Mouse (Mus musculus): ENCODE measurements around the gene Sp3. TPM values are rescaled to one million over a fixed set of nuclear protein-coding genes. Genes with fewer than 3 reads are reported as not detected.

The Sp3 gene
- polyA plus RNA-seq, 1 experiment from 2014 or later: 39.4 TPM

GRCm38 (mm10) chr2:72985516-72985915 is 5.3 kb upstream of the Sp3 start:
- Histone ChIP-seq H3K4me1 (peaks cover 6% of the 10 kb centered on the region), H3K4me2 (no peak overlapping the region), H3K9ac (no peak overlapping the region), H3K36me3 (replicated peaks) (no peaks in the 10 kb centered on the region), H3K27me3 (replicated peaks) (no peaks in the 10 kb centered on the region), H3K27ac (no peak overlapping the region), H3K4me3 (no peak overlapping the region), H3K9me3 (peaks cover 8% of the 10 kb centered on the region; the same call in 1 of the 2 replicates)
- 12% methylated on average over 1 of the region's 1 CpGs for WGBS
- no peak for ATAC-seq (replicated peaks)

DNA sequence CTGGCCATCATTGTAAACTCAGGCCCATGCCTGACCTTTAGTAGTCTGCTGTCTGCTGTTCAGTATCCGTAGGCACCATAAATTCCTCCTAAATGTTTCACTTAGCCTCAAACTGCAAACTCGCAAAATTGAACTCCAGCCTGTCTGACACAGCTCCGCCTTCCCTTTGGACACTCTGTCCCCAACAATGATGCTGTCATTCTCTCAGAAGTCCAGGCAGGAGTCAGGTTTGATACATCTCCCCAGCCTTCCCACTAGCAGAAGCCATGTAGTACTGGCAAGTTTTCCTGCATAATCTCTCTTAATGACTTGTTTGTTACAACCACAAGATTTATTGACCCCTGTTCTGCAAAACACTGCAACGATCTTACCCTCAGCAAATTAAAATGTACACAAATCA is 4.6 kb upstream of the Sp3 start:
- no peaks in the 10 kb centered on the region for H3K36me3 ChIP-seq (replicated peaks)
- no peak overlapping the region for H3K4me3 ChIP-seq
- H3K9me3 ChIP-seq: peaks cover 8% of the 10 kb centered on the region; the same call in 1 of the 2 replicates
- no peak for ATAC-seq (replicated peaks)
- H3K27me3 ChIP-seq (replicated peaks): no peaks in the 10 kb centered on the region
- WGBS: 73% methylated on average over 4 of the region's 4 CpGs
- H3K9ac ChIP-seq: no peak overlapping the region
- no peak overlapping the region for H3K27ac ChIP-seq
- peaks cover 6% of the 10 kb centered on the region for H3K4me1 ChIP-seq
- H3K4me2 ChIP-seq: no peak overlapping the region

DNA sequence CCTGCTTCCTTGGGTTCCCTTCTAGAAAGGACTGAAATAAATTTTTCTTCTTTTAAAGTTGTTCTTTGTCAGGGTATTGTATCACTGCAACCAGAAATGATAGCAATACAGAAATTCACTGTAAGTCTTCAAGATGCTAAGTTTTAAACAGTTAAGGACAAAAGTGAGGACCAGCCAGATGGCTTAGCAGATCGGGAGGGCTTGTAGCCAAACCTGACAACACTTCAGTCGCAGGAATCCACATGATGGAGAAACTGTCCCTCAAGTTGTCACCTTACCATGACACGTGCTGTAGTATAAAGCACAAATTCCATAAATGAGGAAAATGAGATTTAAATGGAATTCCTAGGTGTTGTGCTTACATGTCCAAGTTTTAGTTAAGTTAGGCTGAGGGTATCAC is 3.0 kb upstream of the Sp3 start:
- H3K9ac ChIP-seq: no peak overlapping the region
- H3K36me3 ChIP-seq (replicated peaks): no peaks in the 10 kb centered on the region
- H3K27me3 ChIP-seq (replicated peaks): no peaks in the 10 kb centered on the region
- H3K4me2 ChIP-seq: no peak overlapping the region
- no peak for ATAC-seq (replicated peaks)
- H3K27ac ChIP-seq: no peak overlapping the region
- H3K9me3 ChIP-seq: no peaks in the 10 kb centered on the region
- H3K4me3 ChIP-seq: no peak overlapping the region
- 93% methylated on average over 3 of the region's 3 CpGs for WGBS
- H3K4me1 ChIP-seq: peaks cover 6% of the 10 kb centered on the region

DNA sequence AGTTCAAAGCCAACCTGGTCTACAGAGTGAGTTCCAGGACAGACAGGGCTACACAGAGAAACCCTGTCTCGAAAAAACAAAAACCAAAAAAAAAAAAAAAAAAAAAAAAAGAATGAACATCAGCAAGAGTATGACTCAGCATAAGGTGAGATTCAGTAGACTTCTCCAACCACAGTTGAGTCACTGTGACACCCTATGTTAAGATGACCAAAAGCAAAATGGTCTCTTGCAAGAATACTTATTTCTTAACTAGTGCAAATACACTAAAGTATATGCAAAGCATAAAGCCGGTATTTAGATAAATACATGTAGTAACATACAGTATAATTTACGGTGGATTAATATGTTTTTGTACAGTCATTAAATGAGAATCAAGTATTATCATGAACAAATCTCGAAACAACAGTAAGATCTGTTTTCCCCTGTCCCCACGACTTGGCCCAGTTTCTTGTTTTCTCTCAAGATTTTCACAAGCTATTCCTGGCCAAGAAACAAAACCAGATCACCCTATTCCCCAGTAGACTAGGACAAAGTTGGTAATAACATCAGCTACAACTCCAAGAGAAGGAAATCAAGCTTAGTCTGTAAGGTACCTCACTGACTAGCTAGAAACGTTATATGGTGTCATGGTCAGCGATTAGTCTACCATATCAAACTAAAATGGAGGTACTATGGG is 2.0 kb upstream of the Sp3 start:
- H3K4me1 ChIP-seq: peaks cover 12% of the 10 kb centered on the region
- ATAC-seq (replicated peaks): no peak
- 92% methylated on average over 7 of the region's 7 CpGs for WGBS
- H3K4me3 ChIP-seq: no peak overlapping the region
- no peak overlapping the region for H3K4me2 ChIP-seq
- H3K9ac ChIP-seq: no peak overlapping the region
- no peaks in the 10 kb centered on the region for H3K36me3 ChIP-seq (replicated peaks)
- H3K9me3 ChIP-seq: no peaks in the 10 kb centered on the region
- H3K27me3 ChIP-seq (replicated peaks): no peaks in the 10 kb centered on the region
- H3K27ac ChIP-seq: no peak overlapping the region

- no peaks in the 10 kb centered on the region for H3K9me3 ChIP-seq
- H3K36me3 ChIP-seq (replicated peaks): no peaks in the 10 kb centered on the region
- 0 out of 2 replicates have a peak overlapping the region, but pooled peaks have one; percentile 100 for H3K9ac ChIP-seq
- ATAC-seq (replicated peaks): no peak
- peak overlapping the region; percentile 96 for H3K4me3 ChIP-seq
- peaks cover 17% of the 10 kb centered on the region for H3K4me1 ChIP-seq
- peak overlapping the region; percentile 100 for H3K27ac ChIP-seq
- 70% methylated on average over 9 of the region's 9 CpGs for WGBS
- H3K27me3 ChIP-seq (replicated peaks): no peaks in the 10 kb centered on the region
- peak overlapping the region; percentile 58 for H3K4me2 ChIP-seq
These were observed 1.3 kb upstream of the Sp3 start for GRCm38 (mm10) chr2:72981441-72982109.

DNA sequence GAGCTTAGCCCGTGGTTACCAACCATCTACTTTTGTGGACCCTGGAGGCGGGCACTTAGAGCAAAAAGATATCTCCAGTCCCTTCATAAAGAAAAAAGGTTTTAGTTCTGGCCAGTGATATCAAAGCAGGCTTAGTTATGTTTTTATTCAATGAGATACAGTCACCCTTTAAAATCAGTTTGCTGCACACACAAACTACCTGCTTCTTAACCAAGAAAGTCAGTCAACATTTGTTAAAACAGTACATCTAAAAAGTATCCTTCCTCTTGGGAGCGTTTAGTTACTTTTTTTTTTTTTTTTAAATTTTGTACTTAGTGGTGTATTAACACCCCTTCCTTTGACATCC is 802 bp upstream of the Sp3 start:
- H3K27me3 ChIP-seq (replicated peaks): no peaks in the 10 kb centered on the region
- ATAC-seq (replicated peaks): no peak

DNA sequence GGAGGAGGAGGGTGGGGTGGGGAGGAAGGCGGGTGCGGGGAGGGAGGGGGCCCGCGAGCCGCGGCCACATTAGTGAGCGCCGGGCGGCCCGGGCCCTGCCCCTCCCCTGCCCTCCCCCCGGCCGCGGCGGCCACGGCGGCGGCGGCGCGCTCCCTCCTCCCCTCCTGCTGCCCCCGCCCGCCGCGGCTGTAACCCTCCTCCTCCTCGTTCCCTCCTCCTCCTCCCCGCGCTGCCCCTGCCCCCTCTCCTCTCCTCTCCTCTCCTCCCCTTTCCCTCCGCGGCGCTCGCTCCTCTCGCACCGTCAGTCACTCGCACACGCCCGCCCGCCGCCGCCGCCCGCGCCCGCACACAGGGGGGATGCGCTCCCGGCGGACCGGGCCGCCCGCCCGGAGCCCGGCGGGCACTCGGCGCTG is 581 bp downstream of the Sp3 start:
- H3K9me3 ChIP-seq: no peaks in the 10 kb centered on the region
- peaks cover 28% of the 10 kb centered on the region for H3K4me1 ChIP-seq
- no peaks in the 10 kb centered on the region for H3K36me3 ChIP-seq (replicated peaks)
- peak; percentile 70 for ATAC-seq (replicated peaks)
- peak overlapping the region; percentile 100 for H3K9ac ChIP-seq
- H3K4me2 ChIP-seq: peak overlapping the region; percentile 54
- peak overlapping the region; percentile 96 for H3K4me3 ChIP-seq
- no peaks in the 10 kb centered on the region for H3K27me3 ChIP-seq (replicated peaks)
- H3K27ac ChIP-seq: peak overlapping the region; percentile 100
- WGBS: under 1% methylated on average over 24 of the region's 54 CpGs

More for the DNA sequence above, 802 bp upstream of the Sp3 start:
- H3K27ac ChIP-seq: peak overlapping the region; percentile 100
- no peaks in the 10 kb centered on the region for H3K36me3 ChIP-seq (replicated peaks)
- H3K9me3 ChIP-seq: no peaks in the 10 kb centered on the region
- 8% methylated on average over 3 of the region's 3 CpGs for WGBS
- H3K4me2 ChIP-seq: peak overlapping the region; percentile 58
- peak overlapping the region; percentile 96 for H3K4me3 ChIP-seq
- peaks cover 20% of the 10 kb centered on the region for H3K4me1 ChIP-seq
- H3K9ac ChIP-seq: peak overlapping the region; percentile 100

DNA sequence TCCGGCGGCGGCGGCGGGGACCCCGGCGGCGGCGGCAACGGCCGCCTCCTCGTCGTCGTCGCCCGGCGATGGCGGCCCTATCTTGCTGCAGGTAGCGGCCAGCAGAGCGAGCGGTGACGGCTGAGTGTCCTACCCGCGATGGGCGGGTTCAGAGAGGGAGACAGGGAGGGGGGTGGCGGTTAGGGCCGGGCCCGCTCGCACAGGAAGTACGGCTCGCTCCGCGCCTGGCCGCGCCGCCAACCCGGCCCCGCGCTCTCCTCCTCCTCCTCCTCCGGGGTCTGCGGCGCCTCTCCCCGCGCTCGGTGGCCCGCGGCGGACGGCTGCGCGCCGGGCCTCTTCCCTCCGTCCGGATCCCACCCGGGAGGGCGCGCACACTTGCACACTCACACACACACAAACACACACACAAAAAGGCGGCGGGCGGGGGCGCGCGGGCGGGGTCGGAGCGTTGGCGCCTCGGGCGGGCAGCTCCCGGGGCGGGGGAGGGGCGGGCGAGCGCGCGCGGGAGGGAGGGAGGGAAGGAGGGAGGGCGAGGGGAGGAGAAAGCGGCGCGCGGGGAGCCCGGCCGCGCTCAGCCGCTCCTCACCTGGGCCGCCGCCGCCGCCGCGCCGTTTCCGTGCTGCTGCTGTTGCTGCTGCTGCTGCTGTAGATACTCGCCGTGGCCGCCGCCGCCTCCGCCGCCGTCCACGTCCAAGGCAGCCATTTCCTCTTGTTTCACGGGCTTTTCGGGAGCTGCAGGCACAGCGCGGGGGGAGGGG is 1.2 kb downstream of the Sp3 start:
- Histone ChIP-seq H3K9ac (peak overlapping the region; percentile 100), H3K27me3 (replicated peaks) (no peaks in the 10 kb centered on the region), H3K27ac (peak overlapping the region; percentile 100), H3K4me3 (peak overlapping the region; percentile 96), H3K4me1 (peaks cover 28% of the 10 kb centered on the region), H3K9me3 (no peaks in the 10 kb centered on the region), H3K4me2 (peak overlapping the region; percentile 54), H3K36me3 (replicated peaks) (no peaks in the 10 kb centered on the region)
- ATAC-seq (replicated peaks): peak; percentile 77
- WGBS: under 1% methylated on average over 45 of the region's 107 CpGs

- H3K36me3 ChIP-seq (replicated peaks): no peaks in the 10 kb centered on the region
- peak overlapping the region; percentile 54 for H3K4me2 ChIP-seq
- peak overlapping the region; percentile 96 for H3K4me3 ChIP-seq
- peak; percentile 16 for ATAC-seq (replicated peaks)
- H3K4me1 ChIP-seq: peaks cover 30% of the 10 kb centered on the region
- H3K27ac ChIP-seq: peak overlapping the region; percentile 100
- WGBS: under 1% methylated on average over 38 of the region's 38 CpGs
- no peaks in the 10 kb centered on the region for H3K9me3 ChIP-seq
- no peaks in the 10 kb centered on the region for H3K27me3 ChIP-seq (replicated peaks)
- peak overlapping the region; percentile 100 for H3K9ac ChIP-seq
These were observed 1.8 kb downstream of the Sp3 start for GRCm38 (mm10) chr2:72978473-72978872.

DNA sequence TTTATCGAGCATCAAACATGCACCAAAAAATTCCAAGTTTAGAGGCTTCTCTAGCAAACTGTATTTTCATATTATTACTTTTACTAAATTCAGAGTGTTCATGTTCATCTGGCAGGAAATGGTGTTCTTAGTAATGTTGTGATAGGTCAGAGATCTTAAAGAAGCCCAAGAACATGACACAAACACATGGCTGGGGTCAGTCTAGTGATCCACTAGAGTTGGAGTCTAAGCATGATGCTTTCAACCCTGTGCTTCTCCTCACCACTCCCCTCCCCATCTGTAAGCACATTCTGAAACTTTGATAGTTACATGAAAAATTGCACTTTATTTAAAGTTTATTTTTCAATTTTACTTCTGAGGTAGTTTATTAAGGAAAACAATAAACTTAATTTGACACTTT is 3.0 kb downstream of the Sp3 start:
- Histone ChIP-seq H3K4me3 (peak overlapping the region; percentile 18; the same call in 1 of the 2 replicates), H3K27me3 (replicated peaks) (no peaks in the 10 kb centered on the region), H3K4me2 (peak overlapping the region; percentile 29), H3K4me1 (peaks cover 30% of the 10 kb centered on the region), H3K9me3 (no peaks in the 10 kb centered on the region), H3K9ac (no peak overlapping the region), H3K36me3 (replicated peaks) (no peaks in the 10 kb centered on the region), H3K27ac (no peak overlapping the region)
- no peak for ATAC-seq (replicated peaks)
- WGBS: 77% methylated on average over 1 of the region's 1 CpGs

GRCm38 (mm10) chr2:72976036-72976435 is 4.2 kb downstream of the Sp3 start:
- H3K4me2 ChIP-seq: no peak overlapping the region; the same call in 1 of the 2 replicates

DNA sequence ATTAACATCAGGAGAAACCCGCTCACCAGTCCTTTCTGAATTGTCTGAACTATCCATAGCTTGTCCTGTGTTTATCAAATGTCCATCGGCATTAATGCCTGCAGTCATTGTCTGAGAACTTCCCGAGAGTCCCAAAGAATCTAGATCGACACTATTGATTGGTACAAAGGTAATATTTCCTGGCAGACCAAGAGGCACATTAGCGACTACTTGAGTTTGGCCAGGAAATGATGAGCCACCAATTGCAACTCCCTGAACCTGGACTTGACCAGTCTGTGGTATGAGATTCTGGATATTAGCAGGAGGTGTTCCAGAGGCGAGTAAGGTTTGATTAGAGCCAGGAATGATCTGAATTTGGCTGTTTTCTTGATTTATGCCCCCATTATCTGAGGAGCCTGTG is 9.4 kb downstream of the Sp3 start:
- 93% methylated on average over 6 of the region's 6 CpGs for WGBS

More at GRCm38 (mm10) chr2:72976036-72976435, 4.2 kb downstream of the Sp3 start:
- H3K4me3 ChIP-seq: no peak overlapping the region
- no peaks in the 10 kb centered on the region for H3K27me3 ChIP-seq (replicated peaks)
- peaks cover 24% of the 10 kb centered on the region for H3K4me1 ChIP-seq
- H3K9me3 ChIP-seq: no peaks in the 10 kb centered on the region
- H3K27ac ChIP-seq: no peak overlapping the region
- no peak overlapping the region for H3K9ac ChIP-seq
- ATAC-seq (replicated peaks): no peak
- peaks cover 3% of the 10 kb centered on the region; the same call in 1 of the 2 replicates for H3K36me3 ChIP-seq (replicated peaks)

More for the DNA sequence above, 9.4 kb downstream of the Sp3 start:
- Histone ChIP-seq H3K27ac (no peak overlapping the region), H3K9ac (no peak overlapping the region), H3K4me1 (peaks cover 17% of the 10 kb centered on the region), H3K9me3 (no peaks in the 10 kb centered on the region), H3K36me3 (replicated peaks) (peaks cover 14% of the 10 kb centered on the region; the same call in 1 of the 2 replicates), H3K4me2 (no peak overlapping the region), H3K4me3 (no peak overlapping the region), H3K27me3 (replicated peaks) (no peaks in the 10 kb centered on the region)
- no peak for ATAC-seq (replicated peaks)
